Mouse (Mus musculus): ENCODE results near the gene Rpl9. TPM values are rescaled to one million over a fixed set of nuclear protein-coding genes. Genes with fewer than 3 reads are reported as not detected.

Rpl9 gene
- total RNA-seq, 2 experiments from 2014 or later, result 487 to 495 TPM

GRCm38 (mm10) chr5:65374746-65375145 lies 16.5 kb downstream of the Rpl9 start:
- no peak for DNase-seq

DNA sequence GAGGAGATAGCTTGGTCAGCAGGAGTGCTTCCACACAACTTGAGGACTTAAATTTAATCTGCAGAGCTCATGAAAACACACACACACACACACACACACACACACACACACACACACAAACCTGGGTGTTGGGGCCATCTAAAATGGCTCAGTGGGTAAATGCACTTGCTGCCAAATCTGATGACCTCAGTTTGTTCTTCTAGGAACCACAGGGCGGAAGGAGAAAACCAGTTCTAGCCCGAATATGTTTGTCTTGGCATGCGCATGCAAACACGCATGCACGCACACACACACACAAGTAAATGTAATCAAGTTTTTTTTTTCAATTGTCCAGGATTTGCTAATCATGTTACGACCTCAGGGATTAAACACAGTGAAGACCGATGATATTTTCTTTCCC lies 19.7 kb downstream of the Rpl9 start:
- no peak for DNase-seq

GRCm38 (mm10) chr5:65367837-65368236 lies 23.4 kb downstream of the Rpl9 start:
- no peak for DNase-seq

DNA sequence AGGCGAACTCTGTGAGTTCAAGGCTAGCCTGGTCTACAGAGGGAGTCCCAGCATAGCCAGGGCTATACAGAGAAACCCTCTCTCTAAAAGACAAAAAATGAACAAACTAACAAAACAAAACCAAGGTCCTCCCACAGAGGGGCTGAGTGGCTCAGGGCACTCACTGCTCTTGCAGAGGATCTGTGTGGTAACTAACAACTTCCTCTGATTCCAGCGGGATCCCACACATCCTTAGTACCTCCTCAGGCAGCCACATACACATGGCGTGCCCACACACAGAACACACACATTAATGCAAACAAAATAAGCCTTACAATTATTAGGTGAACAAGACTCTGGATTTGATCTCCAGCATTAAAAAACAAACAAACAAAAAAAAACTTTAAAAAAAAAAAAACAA lies 33.5 kb downstream of the Rpl9 start:
- DNase-seq, result no peak

DNA sequence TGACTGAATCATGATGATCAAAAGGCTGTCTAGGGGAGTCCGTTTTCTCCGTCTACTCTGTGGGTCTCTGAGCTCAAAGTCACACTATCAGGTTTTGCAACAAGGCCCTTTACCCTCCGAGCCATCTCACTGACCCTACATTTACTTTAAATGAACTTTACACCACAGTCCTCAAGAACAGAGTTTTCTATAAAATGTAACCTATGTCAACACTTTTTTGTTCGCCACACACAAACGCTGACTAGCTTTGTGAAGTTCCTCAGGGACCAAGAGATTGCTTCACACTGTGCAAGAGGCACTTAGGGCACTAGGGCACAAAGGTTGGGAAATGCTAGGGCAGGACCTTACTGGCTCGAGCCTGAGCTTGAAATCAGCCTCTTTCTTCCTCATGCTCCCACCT lies 34.4 kb downstream of the Rpl9 start:
- DNase-seq, result no peak

- no peak for DNase-seq
Measured at GRCm38 (mm10) chr5:65354985-65355384, 36.3 kb downstream of the Rpl9 start.

GRCm38 (mm10) chr5:65354097-65354496 lies 37.1 kb downstream of the Rpl9 start:
- no peak for DNase-seq

GRCm38 (mm10) chr5:65350508-65350907 lies 40.7 kb downstream of the Rpl9 start:
- no peak for DNase-seq

DNA sequence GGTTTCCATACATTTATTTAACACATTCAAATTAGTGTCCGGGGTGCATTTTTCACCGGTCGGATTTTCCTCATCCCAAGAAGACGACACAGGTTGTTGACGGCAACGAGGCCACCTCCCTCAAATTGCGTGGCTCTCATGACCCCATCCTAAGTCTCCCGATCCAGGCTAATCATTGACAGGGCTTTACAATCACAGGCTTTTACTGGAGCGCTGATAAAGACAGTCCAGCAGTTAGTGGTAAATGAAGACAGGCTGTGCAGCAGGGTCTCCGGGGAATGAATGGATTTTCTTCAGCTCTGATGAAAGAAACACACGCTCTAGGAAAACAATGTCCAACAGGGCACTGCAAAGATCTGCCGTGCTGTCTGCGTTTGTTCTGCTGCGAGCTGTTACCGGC lies 43.1 kb downstream of the Rpl9 start, which contains the start of gene Klb:
Klb (plus strand) TSS at position 147 of the 400 bp plus-strand sequence.
- no peak for DNase-seq

DNA sequence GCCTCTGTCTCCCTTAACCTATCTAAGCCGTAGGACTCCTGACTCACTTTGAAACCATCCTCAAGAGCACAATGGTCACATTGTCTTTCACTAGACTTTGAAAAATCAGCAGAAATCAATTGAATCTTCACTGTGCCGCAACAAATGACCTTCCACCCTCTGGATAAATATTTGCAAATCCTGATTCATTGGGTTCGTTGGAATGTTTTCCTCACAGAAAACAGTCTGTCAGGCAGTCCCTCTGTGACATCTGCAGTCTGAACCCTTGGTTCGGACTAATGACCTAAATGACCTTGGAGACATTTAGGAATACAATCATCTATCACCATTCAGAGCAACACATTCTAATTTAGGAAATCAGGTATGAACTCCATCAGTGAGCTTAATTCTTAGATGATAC lies 51.1 kb downstream of the Rpl9 start:
- no peak for DNase-seq

DNA sequence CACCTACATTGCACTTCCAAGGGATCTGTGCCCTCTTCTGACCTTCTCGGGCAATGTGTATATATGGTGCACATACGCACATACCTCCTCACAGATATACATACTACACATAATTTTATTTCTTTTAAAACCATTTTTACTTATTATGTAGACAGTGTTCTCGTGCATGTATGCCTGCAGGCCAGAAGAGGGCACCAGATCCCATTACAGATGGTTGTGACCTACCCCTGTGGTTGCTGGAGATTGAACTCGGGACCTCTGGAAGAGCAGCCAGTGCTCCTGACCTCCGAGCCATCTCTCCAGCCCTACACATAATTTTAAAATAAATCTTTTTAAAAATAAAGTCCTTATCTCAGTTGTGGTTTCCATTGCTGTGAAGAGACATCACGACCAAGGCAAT lies 52.9 kb downstream of the Rpl9 start:
- no peak for DNase-seq

Other genes starting within 250 kb of the Rpl9 start
- 1 to 10 TPM; 1.9 to 2.0 TPM for gene Wdr19, start 191.7 kb downstream of the Rpl9 start, total RNA-seq (2021)
- 10 to 100 TPM; 18.3 to 20.5 TPM for gene Rfc1, start 55.8 kb downstream of the Rpl9 start, total RNA-seq (2021)
- under 1 TPM; 0.18 to 0.64 TPM for gene Klb, start 43.1 kb downstream of the Rpl9 start, total RNA-seq (2021)
- gene Lias, start 53 bp upstream of the Rpl9 start, total RNA-seq (2021), result 10 to 100 TPM; 37.2 to 42.7 TPM
- gene Ugdh, start 44.5 kb upstream of the Rpl9 start, total RNA-seq (2021), result 10 to 100 TPM in 1 of 2 experiments, 1 to 10 TPM in 1; 9.4 to 14.8 TPM
- gene Gm43552, start 101.4 kb upstream of the Rpl9 start, total RNA-seq (2021), result 1 to 10 TPM in 1 of 2 experiments, not detected in 1; 2.6 TPM
- 10 to 100 TPM; 33.5 to 34.6 TPM for gene Smim14, start 145.7 kb upstream of the Rpl9 start, total RNA-seq (2021)
- 10 to 100 TPM; 59.0 to 60.3 TPM for gene Ube2k, start 145.8 kb upstream of the Rpl9 start, total RNA-seq (2021)

Measured in gastrocnemius, postnatal 25 days (tissue).